Mouse (Mus musculus): ENCODE data around the gene 0610040J01Rik.

- no peak for TF ChIP-seq POLR2A (IDR thresholded peaks at IDR 0.05; ENCODE audit: borderline replicate concordance, low read depth, low read length)
- no peak for TF ChIP-seq CTCF (IDR thresholded peaks at IDR 0.05; ENCODE audit: low read depth, low read length)
These were observed 95.3 kb downstream of the 0610040J01Rik start for GRCm38 (mm10) chr5:63907513-63907912.

All from bone marrow macrophage, adult 2 months (primary cell).